Mouse (Mus musculus) heart, embryonic 13.5 days (tissue): ENCODE results near the gene Car5a. TPM values are rescaled to one million over a fixed set of nuclear protein-coding genes. Genes with fewer than 3 reads are reported as not detected.

Experiments
- ATAC-seq: fragments of 200-750 bp; cut with Nextera tagmentation; 2 replicates; pipeline ENCODE4 v1.8.0; 2017; ENCODE audit warnings: moderate TSS enrichment; ENCODE audit not compliant: insufficient number of reproducible peaks, low FRiP score, low TSS enrichment; ENCODE audit errors: extremely low read depth
- H3K27ac ChIP-seq: fragments of 300-500 bp; sonication (generic); replicated peaks from 2 replicates; pipeline ENCODE4 v1.5.1; 2015; ENCODE audit warnings: moderate library complexity, mild to moderate bottlenecking, inconsistent platforms
- H3K27me3 ChIP-seq: fragments of 300-500 bp; sonication (generic); replicated peaks from 2 replicates; pipeline ENCODE4 v1.6.1; 2015; ENCODE audit warnings: mild to moderate bottlenecking, inconsistent platforms
- H3K36me3 ChIP-seq: fragments of 300-500 bp; sonication (generic); 2 replicates; pipeline ENCODE4 v1.6.1; 2015; ENCODE audit warnings: mild to moderate bottlenecking, inconsistent platforms
- H3K4me1 ChIP-seq: fragments of 300-500 bp; sonication (generic); 2 replicates; pipeline ENCODE4 v1.6.1; 2015; ENCODE audit warnings: inconsistent platforms
- H3K4me2 ChIP-seq: fragments of 300-500 bp; sonication (generic); 2 replicates; pipeline ENCODE4 v1.6.1; 2015; ENCODE audit warnings: inconsistent platforms, mild to moderate bottlenecking, moderate library complexity
- H3K4me3 ChIP-seq: fragments of 300-500 bp; sonication (generic); 2 replicates; pipeline ENCODE4 v1.5.1; 2015; ENCODE audit warnings: moderate library complexity, mild to moderate bottlenecking, inconsistent platforms
- H3K9ac ChIP-seq: fragments of 300-500 bp; sonication (generic); 2 replicates; pipeline ENCODE4 v1.6.1; 2015; ENCODE audit warnings: inconsistent platforms, mild to moderate bottlenecking, moderate library complexity
- H3K9me3 ChIP-seq: fragments of 300-500 bp; sonication (generic); 2 replicates; pipeline ENCODE4 v1.6.1; 2016; ENCODE audit warnings: inconsistent platforms
- WGBS: fragments of 180-500 bp; shearing (Covaris S2); methylation state at CpG from one replicate; pipeline ENCODE4 v1.1.7; 2015; ENCODE audit warnings: mixed read lengths; 5-methylcytosine and 5-hydroxymethylcytosine counted together
- polyA plus RNA-seq: library from polyadenylated mRNA; unstranded; fragments of >200 nt; fragmentation: Nextera tagmentation; extraction: Ambion mirVana; gene quantifications from 2 replicates; pipeline ENCODE4 v1.2.1, GENCODE M21; 2015

Car5a gene
- polyA plus RNA-seq, 1 experiment from 2014 or later = 0.12 TPM

DNA sequence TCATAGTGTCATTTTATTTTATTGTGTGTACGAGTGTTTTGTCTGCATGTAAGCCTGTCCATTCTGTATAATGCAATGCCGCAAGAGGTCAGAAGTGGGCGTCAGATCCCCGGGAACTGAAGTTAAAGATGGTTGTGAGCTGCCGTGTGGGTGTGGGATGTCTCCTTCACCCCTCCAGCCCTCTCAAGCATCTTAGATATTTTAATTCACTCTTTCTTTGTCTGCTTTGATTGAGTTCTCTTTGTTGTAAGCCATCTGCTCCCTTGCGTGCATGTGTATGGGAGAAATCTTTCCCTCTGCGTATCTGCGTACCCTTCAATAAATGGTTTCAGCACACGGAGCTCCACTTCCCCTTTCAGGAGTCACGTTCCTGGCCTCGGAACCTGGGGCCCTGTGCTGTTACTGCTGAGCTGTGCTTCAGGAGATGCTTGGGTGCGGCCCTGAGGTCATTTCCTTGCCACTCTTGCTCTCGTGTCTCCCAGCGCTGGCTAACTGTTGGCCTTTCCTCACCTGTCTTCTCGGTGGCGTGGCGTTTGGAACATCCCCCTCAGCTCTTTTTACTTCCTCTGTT, 26.9 kb upstream of the Car5a start:
- ATAC-seq = no peak
- 73% methylated on average over 17 of the region's 17 CpGs for WGBS
- H3K4me1 ChIP-seq = peaks cover 38% of the 10 kb centered on the region

DNA sequence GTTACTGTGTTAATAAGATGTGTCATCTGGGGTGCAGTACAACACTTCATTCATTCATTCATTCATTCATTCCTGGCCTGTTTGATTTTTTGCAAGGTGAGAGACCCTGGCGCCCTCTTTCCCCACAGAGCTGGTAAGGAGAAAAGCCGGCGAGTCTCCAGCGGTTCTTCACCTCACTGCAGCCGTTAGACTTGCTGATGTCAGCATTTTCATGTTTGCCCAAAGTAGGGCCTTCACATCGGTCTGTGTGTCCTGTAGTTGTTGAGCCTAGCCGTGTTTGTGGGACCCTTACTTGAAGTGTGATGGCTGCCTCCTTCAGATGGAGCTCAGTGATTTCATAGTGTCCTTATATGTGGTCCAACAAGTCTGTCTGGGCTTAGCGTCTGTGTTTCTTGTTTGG, 25.5 kb upstream of the Car5a start:
- Histone ChIP-seq H3K27me3 (no peaks in the 10 kb centered on the region), H3K4me1 (peaks cover 51% of the 10 kb centered on the region), H3K4me3 (no peak overlapping the region), H3K4me2 (no peak overlapping the region), H3K27ac (no peak overlapping the region), H3K9me3 (no peaks in the 10 kb centered on the region), H3K36me3 (peaks cover 19% of the 10 kb centered on the region), H3K9ac (no peak overlapping the region; the same call in 1 of the 2 replicates)
- 80% methylated on average over 8 of the region's 8 CpGs for WGBS
- no peak for ATAC-seq

More for the DNA sequence above, 26.9 kb upstream of the Car5a start:
- no peaks in the 10 kb centered on the region for H3K9me3 ChIP-seq
- H3K4me2 ChIP-seq = no peak overlapping the region
- H3K27ac ChIP-seq = no peak overlapping the region
- no peak overlapping the region; the same call in 1 of the 2 replicates for H3K9ac ChIP-seq
- H3K4me3 ChIP-seq = no peak overlapping the region
- no peaks in the 10 kb centered on the region for H3K27me3 ChIP-seq
- H3K36me3 ChIP-seq = peaks cover 32% of the 10 kb centered on the region

DNA sequence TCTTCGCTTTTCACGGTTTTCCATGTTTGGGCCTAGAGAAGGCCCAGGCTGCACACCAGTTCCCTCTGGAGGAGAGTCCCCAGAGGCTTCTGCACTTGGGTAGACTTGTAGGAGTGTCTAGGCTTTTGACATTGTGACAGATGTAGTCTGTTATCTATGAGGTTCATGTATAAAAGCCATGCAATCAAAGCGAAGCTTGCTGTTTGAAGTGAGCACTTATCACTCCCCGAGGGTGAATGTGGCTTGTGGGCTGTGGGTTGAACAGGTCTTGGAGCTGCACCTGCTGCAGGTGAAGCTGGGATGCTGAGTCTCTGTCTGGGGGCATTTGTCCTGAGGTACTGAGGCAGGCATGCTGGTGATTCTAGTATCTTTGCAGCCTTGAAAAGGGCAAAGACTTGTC, 23.8 kb upstream of the Car5a start:
- WGBS = 36% methylated on average over 4 of the region's 4 CpGs
- Histone ChIP-seq H3K36me3 (0 out of 2 replicates have a peak, but pooled peaks cover 2% of the 10 kb centered on the region), H3K9me3 (no peaks in the 10 kb centered on the region), H3K27me3 (no peaks in the 10 kb centered on the region), H3K9ac (no peak overlapping the region), H3K27ac (no peak overlapping the region), H3K4me1 (peaks cover 64% of the 10 kb centered on the region), H3K4me3 (no peak overlapping the region), H3K4me2 (no peak overlapping the region)
- no peak for ATAC-seq

DNA sequence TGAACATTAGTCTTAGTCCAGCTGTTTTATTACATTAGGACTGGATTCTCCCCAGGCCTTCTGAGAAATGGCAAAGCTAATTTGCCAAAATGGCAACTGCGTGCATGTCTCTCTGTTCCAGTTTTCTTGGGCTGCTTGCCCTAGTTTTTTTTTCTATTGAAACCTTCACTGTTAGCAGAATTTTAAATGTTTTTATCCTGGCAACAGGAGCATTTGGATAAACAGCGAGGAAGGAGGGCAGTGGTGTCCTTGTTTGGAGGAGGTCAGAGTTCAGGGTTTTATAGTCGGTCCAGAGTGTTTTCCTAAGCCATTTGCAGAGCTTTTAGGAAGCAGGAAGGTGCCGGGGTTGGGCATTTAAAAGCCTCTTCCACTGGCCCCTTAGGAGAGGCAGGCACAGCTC, 23.3 kb upstream of the Car5a start:
- peak overlapping the region; percentile 9; the same call in 1 of the 2 replicates for H3K9ac ChIP-seq
- no peak overlapping the region for H3K4me2 ChIP-seq
- peaks cover 68% of the 10 kb centered on the region for H3K4me1 ChIP-seq
- H3K27me3 ChIP-seq = no peaks in the 10 kb centered on the region
- H3K27ac ChIP-seq = no peak overlapping the region
- WGBS = 61% methylated on average over 4 of the region's 4 CpGs
- no peak for ATAC-seq
- H3K9me3 ChIP-seq = no peaks in the 10 kb centered on the region
- 0 out of 2 replicates have a peak, but pooled peaks cover 2% of the 10 kb centered on the region for H3K36me3 ChIP-seq
- H3K4me3 ChIP-seq = no peak overlapping the region

DNA sequence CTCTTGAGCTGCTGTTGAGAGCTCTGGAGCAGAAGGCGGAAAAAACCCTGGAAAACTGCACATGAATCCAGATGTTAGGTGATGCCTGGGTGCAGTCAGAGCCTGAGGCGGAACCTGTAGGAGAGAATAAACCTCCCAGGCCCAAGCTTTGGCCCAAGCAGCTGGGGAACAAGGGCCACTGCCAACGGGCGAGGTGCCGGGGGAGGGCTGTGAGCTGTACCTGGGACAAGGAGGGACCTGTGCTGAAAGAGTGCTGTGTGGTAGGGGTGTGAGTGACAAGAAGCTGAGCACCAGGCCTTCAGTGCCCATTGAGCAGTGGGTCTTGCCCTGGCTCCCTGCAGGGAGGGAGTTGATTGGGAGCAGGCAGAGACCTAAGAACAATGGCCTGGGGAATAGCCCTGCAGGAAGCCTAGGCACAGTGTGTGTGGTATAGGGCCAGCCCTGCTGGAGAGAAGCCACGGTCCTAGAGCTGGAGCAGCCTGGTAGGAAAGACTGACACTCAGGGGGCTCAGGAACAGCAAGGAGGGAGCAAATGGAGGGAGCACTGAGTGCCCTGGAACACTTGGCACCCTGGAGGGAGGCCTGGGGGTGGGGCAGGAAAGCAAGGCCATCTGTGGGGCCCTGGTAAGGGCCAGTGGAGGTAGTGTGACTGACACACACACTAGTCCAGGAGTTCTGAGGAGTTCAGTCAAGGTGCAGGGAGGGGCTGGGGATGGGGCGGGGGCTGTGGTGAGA, 22.2 kb upstream of the Car5a start:
- Histone ChIP-seq H3K4me1 (peaks cover 76% of the 10 kb centered on the region), H3K27me3 (no peaks in the 10 kb centered on the region), H3K9me3 (no peaks in the 10 kb centered on the region), H3K4me3 (no peak overlapping the region), H3K9ac (peak overlapping the region; percentile 56), H3K4me2 (no peak overlapping the region), H3K27ac (no peak overlapping the region), H3K36me3 (0 out of 2 replicates have a peak, but pooled peaks cover 2% of the 10 kb centered on the region)
- no peak for ATAC-seq
- WGBS = 64% methylated on average over 7 of the region's 7 CpGs

DNA sequence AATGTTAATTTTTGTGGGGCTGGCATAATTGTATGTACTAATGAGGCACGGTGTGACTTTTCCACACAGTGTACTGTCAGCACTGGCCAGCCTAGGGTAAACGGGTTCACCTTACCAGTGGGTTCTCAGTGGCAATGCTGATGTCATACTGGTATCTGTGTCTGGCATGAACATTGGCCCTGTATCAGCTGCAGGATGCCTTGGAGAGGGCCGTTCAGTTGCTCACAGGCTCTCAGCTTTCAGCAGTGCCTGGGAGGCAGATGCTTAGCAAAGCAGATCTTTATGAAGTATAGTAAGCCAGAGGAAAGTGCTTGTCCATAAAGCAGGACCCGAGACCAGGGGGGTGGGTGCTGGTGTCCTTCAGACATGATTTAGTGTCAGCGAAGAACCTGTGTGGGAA, 21.4 kb upstream of the Car5a start:
- H3K4me3 ChIP-seq = no peak overlapping the region
- H3K27me3 ChIP-seq = no peaks in the 10 kb centered on the region
- 48% methylated on average over 5 of the region's 5 CpGs for WGBS
- no peaks in the 10 kb centered on the region for H3K9me3 ChIP-seq
- H3K4me2 ChIP-seq = no peak overlapping the region
- no peak for ATAC-seq
- H3K36me3 ChIP-seq = 0 out of 2 replicates have a peak, but pooled peaks cover 2% of the 10 kb centered on the region
- peak overlapping the region; percentile 56 for H3K9ac ChIP-seq
- H3K27ac ChIP-seq = no peak overlapping the region; the same call in 1 of the 2 replicates
- peaks cover 71% of the 10 kb centered on the region for H3K4me1 ChIP-seq

DNA sequence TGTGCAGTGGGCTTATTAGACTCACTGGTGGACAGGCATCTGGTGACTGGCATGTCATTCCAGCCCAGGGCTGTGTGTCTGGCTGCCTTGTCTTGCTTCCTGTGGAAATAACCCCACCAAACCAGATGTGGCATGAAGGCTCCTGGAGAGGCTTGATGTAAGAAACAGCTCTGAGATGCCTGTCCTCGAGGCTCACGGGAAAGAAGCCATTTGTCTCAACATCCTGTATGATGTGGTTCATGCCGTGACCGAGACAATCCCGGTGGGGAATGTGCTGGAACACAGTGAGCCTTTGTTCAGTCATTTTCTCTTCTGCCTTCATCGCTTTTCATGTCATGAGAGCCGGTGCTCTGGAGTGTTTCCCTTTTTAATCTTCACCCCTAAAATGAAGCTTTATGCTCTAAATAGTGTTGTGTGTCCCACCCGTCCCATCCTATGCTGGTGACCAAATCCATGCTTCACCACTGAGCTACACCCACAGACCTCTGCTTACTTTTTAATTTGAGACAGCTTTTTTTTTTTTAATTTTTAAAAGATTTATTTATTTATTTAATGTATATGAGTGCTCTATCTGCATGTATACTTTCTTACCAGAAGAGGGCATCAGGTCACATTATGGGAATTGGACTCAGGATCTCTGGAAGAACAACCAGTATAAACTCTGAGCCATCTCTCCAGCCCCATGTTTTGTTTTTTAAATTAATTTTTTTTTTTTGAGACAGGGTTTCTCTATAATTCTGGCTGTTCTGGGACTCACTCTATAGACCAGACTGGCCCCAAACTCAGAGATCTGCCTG, 20.2 kb upstream of the Car5a start:
- ATAC-seq = no peak
- H3K9me3 ChIP-seq = no peaks in the 10 kb centered on the region
- H3K4me2 ChIP-seq = no peak overlapping the region
- peaks cover 64% of the 10 kb centered on the region for H3K4me1 ChIP-seq
- H3K9ac ChIP-seq = no peak overlapping the region
- peak overlapping the region; percentile 75 for H3K27ac ChIP-seq
- WGBS = 68% methylated on average over 8 of the region's 8 CpGs
- H3K27me3 ChIP-seq = no peaks in the 10 kb centered on the region
- 0 out of 2 replicates have a peak, but pooled peaks cover 5% of the 10 kb centered on the region for H3K36me3 ChIP-seq
- no peak overlapping the region for H3K4me3 ChIP-seq

DNA sequence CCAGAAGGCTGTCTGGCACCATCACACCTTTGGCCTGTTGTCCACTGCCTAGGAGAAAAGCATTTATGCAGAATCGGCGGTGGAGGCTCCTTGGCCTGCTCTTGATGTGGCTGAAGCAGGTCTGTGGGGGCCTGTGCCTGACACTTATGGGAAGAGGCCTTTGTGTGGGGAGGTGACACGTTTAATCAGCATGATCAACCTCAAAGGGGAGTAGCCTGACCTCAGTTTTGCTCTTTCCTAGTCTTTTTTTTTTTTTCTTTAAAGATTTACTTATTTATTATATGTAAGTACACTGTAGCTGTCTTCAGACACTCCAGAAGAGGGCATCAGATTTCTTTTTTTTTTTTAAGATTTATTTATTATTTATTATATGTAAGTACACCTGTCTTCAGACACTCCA, 18.2 kb upstream of the Car5a start:
- ATAC-seq = no peak
- no peak overlapping the region for H3K4me2 ChIP-seq
- no peaks in the 10 kb centered on the region for H3K9me3 ChIP-seq
- 0 out of 2 replicates have a peak, but pooled peaks cover 3% of the 10 kb centered on the region for H3K36me3 ChIP-seq
- H3K9ac ChIP-seq = no peak overlapping the region
- no peak overlapping the region for H3K4me3 ChIP-seq
- no peaks in the 10 kb centered on the region for H3K27me3 ChIP-seq
- no peak overlapping the region for H3K27ac ChIP-seq
- 77% methylated on average over 3 of the region's 3 CpGs for WGBS
- peaks cover 59% of the 10 kb centered on the region for H3K4me1 ChIP-seq

DNA sequence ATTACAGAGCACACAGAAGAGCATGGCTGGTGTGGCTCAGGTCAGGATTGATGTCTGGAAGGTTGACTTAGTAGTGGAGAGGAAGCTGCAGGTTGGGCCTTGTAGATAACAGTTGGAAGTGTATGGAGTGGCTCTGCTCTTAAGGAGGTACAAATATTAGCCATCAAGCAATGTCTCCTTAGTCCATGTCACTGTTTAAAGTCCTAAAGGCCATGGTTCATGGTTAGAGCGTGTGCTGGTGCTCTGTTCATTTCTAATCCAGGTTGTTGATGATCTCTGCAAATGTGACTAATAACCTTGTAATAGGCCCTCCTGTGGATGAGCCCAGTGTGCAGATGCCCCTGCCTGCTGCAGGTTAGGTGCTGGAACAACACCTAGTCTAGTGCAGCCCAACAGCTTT, 13.7 kb upstream of the Car5a start:
- Histone ChIP-seq H3K4me2 (no peak overlapping the region), H3K9me3 (no peaks in the 10 kb centered on the region), H3K4me3 (no peak overlapping the region), H3K9ac (no peak overlapping the region), H3K4me1 (peaks cover 59% of the 10 kb centered on the region), H3K36me3 (peaks cover 24% of the 10 kb centered on the region), H3K27me3 (no peaks in the 10 kb centered on the region), H3K27ac (no peak overlapping the region)
- WGBS = 79% methylated on average over 1 of the region's 1 CpGs
- no peak for ATAC-seq

DNA sequence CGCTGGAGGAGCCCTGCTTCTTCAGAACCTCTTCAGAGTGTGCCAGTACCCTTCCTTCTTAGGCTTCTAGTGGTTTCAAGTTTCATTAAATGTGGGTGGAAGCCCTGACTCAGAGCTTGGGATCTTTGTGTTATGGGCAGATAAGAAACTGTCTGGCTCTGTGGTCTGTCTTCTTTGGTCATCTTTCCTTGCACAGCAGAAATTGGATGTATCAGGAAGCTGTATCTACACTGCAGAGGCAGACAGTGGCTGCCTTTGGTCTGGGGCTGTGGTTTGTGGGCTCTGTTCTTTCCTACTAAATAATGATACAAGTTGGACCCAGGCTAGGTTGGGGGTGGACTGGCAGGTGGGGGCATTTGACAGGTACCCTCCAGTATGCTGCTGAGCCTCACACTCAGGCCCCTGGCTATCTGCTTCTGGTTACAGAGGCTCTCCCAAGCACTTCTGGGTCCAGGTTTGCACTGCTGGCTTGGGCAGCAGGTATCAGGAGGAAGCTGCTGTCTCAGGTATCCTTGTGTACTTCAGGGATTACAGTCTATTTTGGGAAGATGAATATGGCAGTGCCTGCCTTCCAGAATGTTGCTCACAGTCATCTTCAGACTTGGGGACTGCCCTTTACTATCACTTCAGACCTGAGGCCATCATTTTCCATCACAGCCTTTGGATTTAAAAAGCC, 11.3 kb upstream of the Car5a start:
- Histone ChIP-seq H3K36me3 (peaks cover 35% of the 10 kb centered on the region), H3K9ac (peak overlapping the region; percentile 51; the same call in 1 of the 2 replicates), H3K9me3 (no peaks in the 10 kb centered on the region), H3K4me1 (peaks cover 69% of the 10 kb centered on the region), H3K27me3 (no peaks in the 10 kb centered on the region), H3K4me2 (no peak overlapping the region), H3K4me3 (no peak overlapping the region), H3K27ac (peak overlapping the region; percentile 49)
- 55% methylated on average over 1 of the region's 1 CpGs for WGBS
- no peak for ATAC-seq
